Mouse (Mus musculus) right cerebral cortex, postnatal 10 days (tissue): ENCODE data around the gene Olfr1465.

ENCODE experiments used
- DNase-seq, 2 experiments: peaks; one replicate each; pipeline ENCODE4 v3.0.0; 2021; ENCODE audit warnings: low spot score in 2 of 2

Gene Olfr1465

GRCm38 (mm10) chr19:13315441-13315840, at the start of gene Olfr1465:
Gene Olfr1465 (minus strand): TSS chr19:13315541.
- no peak for DNase-seq

GRCm38 (mm10) chr19:13361936-13362335, 46.6 kb upstream of the Olfr1465 start, which contains the start of gene Olfr1467:
Gene Olfr1467 (plus strand): TSS chr19:13362236.
- DNase-seq: no peak

GRCm38 (mm10) chr19:13338562-13338961, 23.2 kb upstream of the Olfr1465 start, which contains the start of gene Olfr1466:
Gene Olfr1466 (plus strand): TSS chr19:13338862.
- no peak for DNase-seq
